Mouse (Mus musculus): Measurements from ENCODE around the gene Tmtc3. TPM values are rescaled to one million over a fixed set of nuclear protein-coding genes. Genes with fewer than 3 reads are reported as not detected.
"Not testable (repeated sequence)": the region's sequence is repeated elsewhere in the genome, so short reads cannot be mapped to it uniquely, and the experiment has no call there.

Gene Tmtc3
- polyA plus RNA-seq, 1 experiment: 2.1 TPM

DNA sequence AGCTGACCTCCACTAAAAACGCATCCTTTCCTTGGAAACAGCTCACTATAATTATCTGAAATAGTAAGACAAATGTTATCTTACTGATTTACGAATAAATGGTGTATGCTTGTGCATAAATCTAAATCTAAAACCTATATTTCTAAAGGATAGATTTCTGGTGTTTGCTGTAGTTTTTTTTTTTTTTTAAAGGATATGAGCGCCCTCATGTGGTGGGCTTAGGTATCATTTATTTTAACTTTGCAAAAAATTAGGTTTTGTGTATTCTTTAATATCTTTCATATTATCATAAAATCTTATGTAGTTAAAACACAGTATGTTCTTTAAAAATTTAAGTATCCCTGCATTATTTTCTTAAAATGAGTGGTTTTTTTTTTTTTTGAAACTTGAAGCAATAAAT lies 12.1 kb downstream of the Tmtc3 start:
- Histone ChIP-seq H3K36me3 (ENCODE audit: control insufficient read depth, insufficient read depth) (no peaks in the 10 kb centered on the region), H3ac (ENCODE audit: control insufficient read depth, insufficient read length) (no peak overlapping the region)

GRCm38 (mm10) chr10:100460515-100460914 lies 26.6 kb downstream of the Tmtc3 start:
- H3ac ChIP-seq (ENCODE audit: control insufficient read depth, insufficient read length): no peak overlapping the region
- no peak overlapping the region for H3K4me2 ChIP-seq (ENCODE audit: low read depth)
- H3K27me3 ChIP-seq (ENCODE audit: control insufficient read depth, insufficient read depth, insufficient read length): no peaks in the 10 kb centered on the region
- no peak overlapping the region for H3K4me3 ChIP-seq
- peaks cover 24% of the 10 kb centered on the region for H3K36me3 ChIP-seq (ENCODE audit: control insufficient read depth, insufficient read depth)
- TF ChIP-seq SRF (IDR thresholded peaks at IDR 0.05; ENCODE audit: control insufficient read depth, insufficient read length, low read depth) (no peak), E2F4 (IDR thresholded peaks at IDR 0.05; ENCODE audit: insufficient read depth) (no peak), POLR2A (IDR thresholded peaks at IDR 0.05; ENCODE audit: insufficient read length, low read depth) (no peak), TCF3 (IDR thresholded peaks at IDR 0.05; ENCODE audit: insufficient read length, low read depth) (no peak), REST (IDR thresholded peaks at IDR 0.05; ENCODE audit: insufficient read depth, insufficient read length) (no peak), MAX (IDR thresholded peaks at IDR 0.05; ENCODE audit: low read depth) (no peak), MYOD1 (IDR thresholded peaks at IDR 0.05; ENCODE audit: control insufficient read depth in 1 of 3, insufficient read length in 2 of 3, low read depth in 2 of 3) (no peak), POLR2AphosphoS2 (IDR thresholded peaks at IDR 0.05; ENCODE audit: insufficient read length, low read depth) (no peak), CEBPB (IDR thresholded peaks at IDR 0.05; ENCODE audit: insufficient read depth, poor library complexity, severe bottlenecking) (no peak), USF1 (IDR thresholded peaks at IDR 0.05; ENCODE audit: low read depth) (no peak), MYOG (IDR thresholded peaks at IDR 0.05; ENCODE audit: control insufficient read depth in 1 of 3, insufficient read depth in 1 of 3, insufficient read length in 2 of 3, low read depth in 2 of 3) (no peak)
- no peaks in the 10 kb centered on the region for H3K79me2 ChIP-seq (ENCODE audit: control insufficient read depth, insufficient read depth)

More for the DNA sequence above, 12.1 kb downstream of the Tmtc3 start:
- Histone ChIP-seq H3K79me2 (ENCODE audit: control insufficient read depth, insufficient read depth) (peaks cover 5% of the 10 kb centered on the region), H3K27me3 (ENCODE audit: control insufficient read depth, insufficient read depth, insufficient read length) (no peaks in the 10 kb centered on the region), H3K4me3 (no peak overlapping the region), H3K4me2 (ENCODE audit: low read depth) (no peak overlapping the region)
- TF ChIP-seq MYOD1 (IDR thresholded peaks at IDR 0.05; ENCODE audit: control insufficient read depth in 1 of 3, insufficient read length in 2 of 3, low read depth in 2 of 3): no peak

- no peak overlapping the region for H3K4me2 ChIP-seq (ENCODE audit: low read depth)
- no peaks in the 10 kb centered on the region for H3K27me3 ChIP-seq (ENCODE audit: control insufficient read depth, insufficient read depth, insufficient read length)
- H3K4me3 ChIP-seq: no peak overlapping the region
- no peak overlapping the region for H3ac ChIP-seq (ENCODE audit: control insufficient read depth, insufficient read length)
- H3K79me2 ChIP-seq (ENCODE audit: control insufficient read depth, insufficient read depth): no peaks in the 10 kb centered on the region
- TF ChIP-seq MYOG (IDR thresholded peaks at IDR 0.05; ENCODE audit: control insufficient read depth in 1 of 3, insufficient read depth in 1 of 3, insufficient read length in 2 of 3, low read depth in 2 of 3): no peak
- no peak for TF ChIP-seq TCF12 (IDR thresholded peaks at IDR 0.05; ENCODE audit: insufficient read depth, poor library complexity, severe bottlenecking)
- TF ChIP-seq TCF3 (IDR thresholded peaks at IDR 0.05; ENCODE audit: insufficient read length, low read depth): no peak
- no peak for TF ChIP-seq E2F4 (IDR thresholded peaks at IDR 0.05; ENCODE audit: insufficient read depth)
- peaks cover 18% of the 10 kb centered on the region for H3K36me3 ChIP-seq (ENCODE audit: control insufficient read depth, insufficient read depth)
Measured at GRCm38 (mm10) chr10:100449394-100449793, 37.8 kb downstream of the Tmtc3 start.

DNA sequence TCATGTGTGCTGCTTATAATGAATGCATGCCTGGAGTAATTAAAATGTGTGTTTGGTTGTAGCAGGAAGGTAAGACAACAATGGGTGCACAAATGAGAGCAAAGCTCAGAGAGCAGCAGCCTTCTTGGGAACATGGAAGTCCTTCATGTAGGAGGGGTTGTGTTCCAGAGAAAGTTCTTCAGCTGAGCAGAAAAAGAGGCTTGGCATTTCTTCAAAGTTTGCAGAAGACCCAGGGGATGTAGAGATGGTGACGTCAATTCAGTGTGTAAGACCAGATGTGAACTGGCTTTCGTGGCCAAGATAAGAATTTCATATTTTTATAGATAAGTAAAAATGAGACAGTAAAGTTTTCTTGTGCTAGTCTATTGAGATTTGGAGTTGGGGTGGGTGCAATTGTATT lies 59.6 kb downstream of the Tmtc3 start:
- Histone ChIP-seq H3K4me3 (no peak overlapping the region), H3K79me2 (ENCODE audit: control insufficient read depth, insufficient read depth) (no peaks in the 10 kb centered on the region), H3K36me3 (ENCODE audit: control insufficient read depth, insufficient read depth) (no peaks in the 10 kb centered on the region), H3ac (ENCODE audit: control insufficient read depth, insufficient read length) (no peak overlapping the region), H3K4me2 (ENCODE audit: low read depth) (no peak overlapping the region), H3K27me3 (ENCODE audit: control insufficient read depth, insufficient read depth, insufficient read length) (no peaks in the 10 kb centered on the region)
- no peak for TF ChIP-seq MYOG (IDR thresholded peaks at IDR 0.05; ENCODE audit: control insufficient read depth in 1 of 3, insufficient read depth in 1 of 3, insufficient read length in 2 of 3, low read depth in 2 of 3)
- no peak for TF ChIP-seq TCF3 (IDR thresholded peaks at IDR 0.05; ENCODE audit: insufficient read length, low read depth)
- no peak for TF ChIP-seq USF1 (IDR thresholded peaks at IDR 0.05; ENCODE audit: low read depth)
- no peak for TF ChIP-seq POLR2AphosphoS2 (IDR thresholded peaks at IDR 0.05; ENCODE audit: insufficient read length, low read depth)
- no peak for TF ChIP-seq CEBPB (IDR thresholded peaks at IDR 0.05; ENCODE audit: insufficient read depth, poor library complexity, severe bottlenecking)
- no peak for TF ChIP-seq REST (IDR thresholded peaks at IDR 0.05; ENCODE audit: insufficient read depth, insufficient read length)
- no peak for TF ChIP-seq E2F4 (IDR thresholded peaks at IDR 0.05; ENCODE audit: insufficient read depth)
- no peak for TF ChIP-seq TCF12 (IDR thresholded peaks at IDR 0.05; ENCODE audit: insufficient read depth, poor library complexity, severe bottlenecking)
- no peak for TF ChIP-seq MAX (IDR thresholded peaks at IDR 0.05; ENCODE audit: low read depth)
- TF ChIP-seq POLR2A (IDR thresholded peaks at IDR 0.05; ENCODE audit: insufficient read length, low read depth): no peak
- no peak for TF ChIP-seq SRF (IDR thresholded peaks at IDR 0.05; ENCODE audit: control insufficient read depth, insufficient read length, low read depth)
- TF ChIP-seq MYOD1 (IDR thresholded peaks at IDR 0.05; ENCODE audit: control insufficient read depth in 1 of 3, insufficient read length in 2 of 3, low read depth in 2 of 3): no peak

DNA sequence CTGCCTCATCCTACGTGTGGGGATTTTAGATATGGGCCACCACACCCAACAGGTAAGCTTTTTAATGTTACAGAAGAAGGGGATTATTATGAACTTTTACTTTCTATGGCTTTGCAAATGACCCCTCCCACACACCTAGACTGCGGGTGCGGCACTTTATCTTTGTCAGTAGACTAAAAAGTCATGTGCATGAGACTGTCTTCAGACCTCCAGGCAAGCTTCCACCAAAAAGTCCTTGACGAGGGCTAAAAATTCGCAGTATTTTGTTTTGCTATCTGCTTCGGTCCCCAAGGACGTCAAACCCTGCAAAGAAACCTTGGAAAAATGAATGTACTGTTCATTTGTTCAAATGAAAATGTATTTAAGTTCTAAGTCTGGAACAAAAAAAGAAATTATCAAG lies 71.6 kb downstream of the Tmtc3 start:
- H3K4me2 ChIP-seq (ENCODE audit: low read depth): no peak overlapping the region
- H3K4me3 ChIP-seq: no peak overlapping the region
- H3K27me3 ChIP-seq (ENCODE audit: control insufficient read depth, insufficient read depth, insufficient read length): no peaks in the 10 kb centered on the region
- H3ac ChIP-seq (ENCODE audit: control insufficient read depth, insufficient read length): no peak overlapping the region
- H3K36me3 ChIP-seq (ENCODE audit: control insufficient read depth, insufficient read depth): no peaks in the 10 kb centered on the region
- TF ChIP-seq USF1 (IDR thresholded peaks at IDR 0.05; ENCODE audit: low read depth) (no peak), SRF (IDR thresholded peaks at IDR 0.05; ENCODE audit: control insufficient read depth, insufficient read length, low read depth) (no peak)
- no peaks in the 10 kb centered on the region for H3K79me2 ChIP-seq (ENCODE audit: control insufficient read depth, insufficient read depth)

DNA sequence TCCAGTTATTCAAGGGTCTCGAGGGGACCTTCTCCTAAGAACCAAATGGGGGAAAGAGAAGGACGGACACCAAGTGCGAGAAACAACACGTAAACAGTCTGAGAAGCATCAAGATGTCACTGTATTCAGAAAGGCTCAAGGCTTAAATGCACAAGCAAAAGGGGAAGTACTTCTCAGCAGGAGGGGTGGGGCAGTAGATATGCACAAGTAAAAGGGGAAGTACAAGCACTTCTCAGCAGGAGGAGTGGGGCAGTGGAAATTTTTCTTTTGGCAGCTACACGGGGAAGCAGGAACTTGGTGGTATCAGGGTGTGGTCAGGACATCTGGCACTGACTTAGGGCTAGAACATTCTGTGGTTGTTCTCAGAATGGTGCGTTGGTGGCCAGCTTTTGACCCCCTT lies 84.8 kb downstream of the Tmtc3 start:
- H3K4me3 ChIP-seq; H3K4me2 ChIP-seq (ENCODE audit: low read depth); H3K79me2 ChIP-seq (ENCODE audit: control insufficient read depth, insufficient read depth); H3ac ChIP-seq (ENCODE audit: control insufficient read depth, insufficient read length); H3K36me3 ChIP-seq (ENCODE audit: control insufficient read depth, insufficient read depth); H3K27me3 ChIP-seq (ENCODE audit: control insufficient read depth, insufficient read depth, insufficient read length): not testable (repeated sequence)

Other genes starting within 250 kb of the Tmtc3 start
- not detected for gene Gm4301, start 151.7 kb downstream of the Tmtc3 start, polyA plus RNA-seq (2012; fragmentation: generic; extraction: Trizol)
- not detected for gene Gm4302, start 146.5 kb downstream of the Tmtc3 start, polyA plus RNA-seq (2012; fragmentation: generic; extraction: Trizol)
- gene Gm4303, start 141.4 kb downstream of the Tmtc3 start, polyA plus RNA-seq (2012; fragmentation: generic; extraction: Trizol): not detected
- gene Gm4305, start 136.3 kb downstream of the Tmtc3 start, polyA plus RNA-seq (2012; fragmentation: generic; extraction: Trizol): not detected
- gene Gm4307, start 126.0 kb downstream of the Tmtc3 start, polyA plus RNA-seq (2012; fragmentation: generic; extraction: Trizol): not detected
- gene Gm4312, start 104.8 kb downstream of the Tmtc3 start, polyA plus RNA-seq (2012; fragmentation: generic; extraction: Trizol): not detected
- 0.89 TPM for gene Cep290, start 208 bp upstream of the Tmtc3 start, polyA plus RNA-seq (2012; fragmentation: generic; extraction: Trizol)
- 9.5 TPM for gene 4930430F08Rik, start 103.1 kb upstream of the Tmtc3 start, polyA plus RNA-seq (2012; fragmentation: generic; extraction: Trizol)
- gene 1700017N19Rik, start 103.1 kb upstream of the Tmtc3 start, polyA plus RNA-seq (2012; fragmentation: generic; extraction: Trizol): not detected

Data from myocyte (in vitro differentiated cells).